Mouse (Mus musculus) adrenal gland, adult 18-20 months (tissue): Measurements from ENCODE around the gene Dynlt1c. TPM values are rescaled to one million over a fixed set of nuclear protein-coding genes. Genes with fewer than 3 reads are reported as not detected.
"Not testable (repeated sequence)": the region's sequence is repeated elsewhere in the genome, so short reads cannot be mapped to it uniquely, and the experiment has no call there.

Source experiments
- DNase-seq, 2 experiments: peaks; one replicate each; pipeline ENCODE4 v3.0.0; 2021 to 2022; ENCODE audit warnings: low spot score in 2 of 2
- total RNA-seq, 2 experiments: library from RNA; stranded (reverse); gene quantifications; 1 replicate in 1 of 2; 2 replicates in 1 of 2; pipeline ENCODE4 v1.2.3; 2021

Gene Dynlt1c
- total RNA-seq, 2 experiments from 2014 or later, result 7.9 to 8.8 TPM

DNA sequence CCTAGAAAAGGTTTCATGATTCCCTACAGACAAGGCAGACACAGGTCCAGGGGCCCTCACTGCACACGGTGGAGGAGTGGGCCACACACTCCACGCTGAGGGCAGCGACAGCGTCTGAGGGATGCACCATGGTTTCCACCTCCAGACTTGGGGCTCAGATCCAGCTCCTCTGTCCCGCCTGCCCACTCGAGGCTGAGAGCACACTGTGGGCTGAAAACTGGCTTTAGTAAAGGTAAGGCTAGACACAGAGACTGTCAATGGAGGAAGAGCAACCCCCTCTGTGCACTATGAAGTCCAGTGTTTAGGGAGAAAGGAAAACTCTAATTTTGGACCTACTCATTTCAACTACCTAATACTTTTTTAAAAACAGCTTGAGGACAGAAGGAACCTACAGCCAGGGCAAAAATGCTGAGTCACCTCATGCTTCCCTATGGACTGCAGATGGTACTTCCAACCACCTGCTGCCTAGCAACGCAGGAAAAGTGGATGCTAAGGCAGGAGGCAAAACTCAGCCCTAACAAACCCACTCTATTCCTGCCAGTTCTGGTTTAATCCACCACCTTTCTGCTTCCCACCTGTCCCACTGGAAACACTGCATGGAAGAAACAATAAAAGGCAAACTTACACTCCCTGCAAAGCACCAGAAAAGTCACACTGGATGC lies 49.6 kb downstream of the Dynlt1c start:
- not testable (repeated sequence) for DNase-seq

DNA sequence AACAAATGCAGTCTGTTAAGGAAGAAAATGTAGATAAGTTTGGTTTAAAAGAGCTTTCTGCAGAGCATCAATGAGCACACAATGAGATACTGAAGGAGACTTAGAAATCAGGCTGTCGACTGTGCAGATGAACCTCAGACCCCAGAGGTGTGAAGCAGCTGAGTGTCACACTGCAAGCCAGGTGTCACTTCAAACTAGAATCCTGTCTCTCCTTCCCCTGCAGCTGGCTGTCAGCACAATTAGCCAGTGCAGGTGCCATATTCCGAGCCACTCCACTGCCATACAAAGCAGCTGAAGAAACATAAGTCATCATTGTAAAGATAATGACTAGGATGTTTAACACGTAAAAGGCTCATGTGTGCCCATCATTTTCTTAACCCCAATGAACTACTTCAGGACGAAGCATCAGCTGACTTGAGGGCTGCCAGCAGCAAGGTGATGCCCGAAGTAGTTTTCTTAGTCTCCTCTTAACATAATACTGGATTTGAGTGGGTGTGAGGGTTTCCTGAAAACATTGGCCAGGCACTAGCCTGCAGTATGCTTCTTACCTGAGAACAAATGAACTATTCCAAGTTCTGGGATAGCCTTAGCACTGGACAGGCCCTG lies 52.0 kb downstream of the Dynlt1c start:
- not testable (repeated sequence) for DNase-seq

DNA sequence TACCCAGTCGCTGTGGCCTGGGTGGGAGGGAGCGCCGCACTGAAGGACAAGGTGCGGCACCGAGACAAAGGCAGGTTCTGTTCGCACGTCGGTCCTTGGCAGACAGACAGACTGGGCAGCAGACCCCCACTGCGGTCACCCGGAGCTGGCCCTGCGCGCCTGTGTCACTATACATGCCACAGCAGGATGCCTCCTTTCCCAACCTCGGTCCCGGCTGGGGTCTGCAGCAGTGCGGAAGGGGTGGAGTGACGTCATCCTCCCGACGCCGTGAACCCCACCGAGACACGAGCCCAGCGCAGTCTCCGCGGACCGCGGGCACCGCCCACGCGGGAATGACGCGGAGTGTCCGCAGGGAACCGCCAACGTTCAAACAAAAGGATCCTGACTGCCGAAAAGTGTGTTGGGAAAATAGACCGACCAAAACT lies 53.6 kb downstream of the Dynlt1c start:
- DNase-seq, result peak; percentile 52 to 55

DNA sequence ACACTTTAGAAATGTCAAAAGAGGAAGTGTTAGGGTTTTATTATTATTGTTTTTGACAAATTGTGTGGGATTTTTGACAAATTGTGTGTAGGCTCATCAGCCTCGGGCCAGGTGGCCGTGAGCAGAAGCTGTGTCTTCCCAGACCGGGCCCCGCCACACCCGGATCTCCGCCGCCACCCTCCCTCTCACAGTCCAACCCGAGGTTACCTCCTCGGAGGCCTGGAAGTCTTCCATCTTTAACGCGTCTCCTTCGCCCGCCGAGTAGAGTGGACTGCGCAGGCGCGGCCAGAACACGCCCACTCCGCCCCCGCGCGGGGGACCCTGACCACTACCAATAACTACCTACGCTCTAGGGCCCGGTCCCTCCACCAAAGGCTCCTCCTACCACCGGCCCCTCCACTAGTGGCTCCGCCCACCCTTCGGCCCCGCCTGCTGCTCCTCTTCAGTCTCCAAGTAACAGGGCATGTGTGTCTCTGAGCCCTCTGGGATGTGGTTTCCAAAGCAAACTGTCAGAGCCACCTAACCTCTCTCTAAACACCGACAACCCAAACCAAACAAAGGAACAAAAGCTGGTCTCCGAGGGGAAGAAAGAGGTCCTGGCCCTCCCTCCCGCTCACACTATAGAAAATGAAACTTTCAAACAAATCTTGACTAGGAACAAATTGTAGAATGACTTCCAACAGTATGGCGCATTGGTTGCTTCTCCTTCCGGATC lies 54.3 kb downstream of the Dynlt1c start, which contains the start of gene Dynlt1f:
TSS of gene Dynlt1f (minus strand) at position 334 of the 715 bp plus-strand sequence.
- peak; percentile 63 to 65 for DNase-seq

DNA sequence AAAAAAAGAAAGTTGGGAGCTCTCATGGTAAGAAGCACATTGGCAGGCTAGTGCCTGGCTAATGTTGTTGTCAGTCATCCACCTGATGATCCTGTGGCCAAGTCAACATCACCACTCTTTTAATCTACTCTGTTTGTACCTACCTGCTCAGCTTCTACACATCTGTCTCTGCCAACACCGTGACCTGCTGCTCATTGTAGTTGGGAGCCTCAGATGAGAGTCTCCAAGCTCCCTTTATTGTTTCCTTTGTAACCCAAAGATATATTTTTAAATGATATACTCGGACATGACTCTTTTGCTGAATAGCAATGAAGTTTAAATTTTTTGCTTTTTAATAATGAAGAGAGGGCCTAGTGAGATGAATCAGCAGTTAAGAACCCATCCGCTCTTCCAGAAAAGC lies 55.0 kb downstream of the Dynlt1c start:
- peak in 1 of 2 experiments; percentile 32 for DNase-seq

DNA sequence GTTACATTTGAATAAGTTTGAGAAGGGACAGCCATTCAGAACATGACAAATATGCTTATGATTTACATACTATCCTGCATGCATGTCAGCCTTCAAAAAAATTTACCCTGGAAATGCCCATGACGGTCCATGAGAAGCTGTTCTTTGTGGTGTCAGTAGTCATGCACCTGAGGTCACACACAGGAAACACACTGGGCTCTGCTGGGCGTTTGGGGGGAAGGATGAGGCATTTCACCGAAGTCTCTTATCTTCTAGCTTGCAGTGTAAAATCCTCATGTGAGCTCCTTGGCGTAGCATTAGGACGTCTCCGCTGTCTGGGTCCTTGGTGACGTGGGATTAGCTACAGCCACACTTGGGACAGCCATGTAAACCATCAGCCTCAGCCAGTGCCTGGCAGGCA lies 57.3 kb downstream of the Dynlt1c start, which contains the start of gene Sytl3:
TSS of gene Sytl3 (plus strand) at position 293 of the 400 bp plus-strand sequence.
- DNase-seq, result not testable (repeated sequence)

Other genes starting within 250 kb of the Dynlt1c start
- gene Dynlt1b, start 171.6 kb upstream of the Dynlt1c start, total RNA-seq, result 10 to 100 TPM; 54.2 to 72.9 TPM
- 10 to 100 TPM; 65.6 to 78.6 TPM for gene Dynlt1f, start 54.2 kb downstream of the Dynlt1c start, total RNA-seq
- gene Sytl3, start 57.4 kb downstream of the Dynlt1c start, total RNA-seq, result under 1 TPM; 0.40 to 0.77 TPM
- 10 to 100 TPM; 25.9 to 45.7 TPM for gene Ezr, start 181.1 kb downstream of the Dynlt1c start, total RNA-seq